Mouse (Mus musculus) embryonic facial prominence, embryonic 11.5 days (tissue): ENCODE results near the gene Gpatch2l. TPM values are rescaled to one million over a fixed set of nuclear protein-coding genes. Genes with fewer than 3 reads are reported as not detected.

ENCODE experiments used
- ATAC-seq: fragments of 200-750 bp; cut with Nextera tagmentation; replicated peaks from 2 replicates; pipeline ENCODE4 v1.8.0; 2017; ENCODE audit warnings: low read depth; ENCODE audit not compliant: insufficient number of reproducible peaks, low FRiP score, low TSS enrichment
- DNase-seq: peaks from one replicate; pipeline ENCODE4 v3.0.0-alpha.2; 2015; ENCODE audit warnings: low spot score
- H3K27ac ChIP-seq: fragments of 300-500 bp; sonication (generic); replicated peaks from 2 replicates; pipeline ENCODE4 v1.5.1; 2014; ENCODE audit warnings: mild to moderate bottlenecking, low read depth, low read length, control low read depth
- H3K27me3 ChIP-seq: fragments of 300-500 bp; sonication (generic); 2 replicates; pipeline ENCODE4 v1.6.1; 2014; ENCODE audit warnings: mild to moderate bottlenecking, low read length, moderate library complexity, mixed read lengths; ENCODE audit not compliant: control insufficient read depth, insufficient read depth
- H3K36me3 ChIP-seq: fragments of 300-500 bp; sonication (generic); replicated peaks from 2 replicates; pipeline ENCODE4 v1.6.1; 2014; ENCODE audit warnings: low read depth, mild to moderate bottlenecking, low read length, moderate library complexity, mixed read lengths; ENCODE audit not compliant: control insufficient read depth, insufficient read depth
- H3K4me1 ChIP-seq: fragments of 300-500 bp; sonication (generic); 2 replicates; pipeline ENCODE4 v1.6.1; 2014; ENCODE audit warnings: low read length, mixed read lengths; ENCODE audit not compliant: control insufficient read depth, insufficient read depth
- H3K4me2 ChIP-seq: fragments of 300-500 bp; sonication (generic); 2 replicates; pipeline ENCODE4 v1.6.1; 2014; ENCODE audit warnings: low read depth, mild to moderate bottlenecking, control low read depth, low read length, moderate library complexity
- H3K4me3 ChIP-seq: fragments of 300-500 bp; sonication (generic); 2 replicates; pipeline ENCODE4 v1.5.1; 2014; ENCODE audit warnings: low read depth, low read length, control low read depth
- H3K9ac ChIP-seq: fragments of 300-500 bp; sonication (generic); replicated peaks from 2 replicates; pipeline ENCODE4 v1.6.1; 2014; ENCODE audit warnings: mild to moderate bottlenecking, control low read depth, low read length
- H3K9me3 ChIP-seq: fragments of 300-500 bp; sonication (generic); replicated peaks from 2 replicates; pipeline ENCODE4 v1.6.1; 2016; ENCODE audit warnings: mild to moderate bottlenecking, low read length, inconsistent platforms, mixed read lengths; ENCODE audit not compliant: control insufficient read depth
- WGBS: fragments of 180-500 bp; shearing (Covaris S2); extraction: QIAGEN DNeasy Blood & Tissue Kit; methylation state at CpG from one replicate; pipeline ENCODE4 v1.1.7; 2014; 5-methylcytosine and 5-hydroxymethylcytosine counted together
- polyA plus RNA-seq: library from polyadenylated mRNA; unstranded; fragments of >200 nt; fragmentation: Nextera tagmentation; extraction: Ambion mirVana; gene quantifications from 2 replicates; pipeline ENCODE4 v1.2.1, GENCODE M21; 2014

Gpatch2l gene
- 15.5 and 16.2 TPM in 2 replicates for polyA plus RNA-seq

DNA sequence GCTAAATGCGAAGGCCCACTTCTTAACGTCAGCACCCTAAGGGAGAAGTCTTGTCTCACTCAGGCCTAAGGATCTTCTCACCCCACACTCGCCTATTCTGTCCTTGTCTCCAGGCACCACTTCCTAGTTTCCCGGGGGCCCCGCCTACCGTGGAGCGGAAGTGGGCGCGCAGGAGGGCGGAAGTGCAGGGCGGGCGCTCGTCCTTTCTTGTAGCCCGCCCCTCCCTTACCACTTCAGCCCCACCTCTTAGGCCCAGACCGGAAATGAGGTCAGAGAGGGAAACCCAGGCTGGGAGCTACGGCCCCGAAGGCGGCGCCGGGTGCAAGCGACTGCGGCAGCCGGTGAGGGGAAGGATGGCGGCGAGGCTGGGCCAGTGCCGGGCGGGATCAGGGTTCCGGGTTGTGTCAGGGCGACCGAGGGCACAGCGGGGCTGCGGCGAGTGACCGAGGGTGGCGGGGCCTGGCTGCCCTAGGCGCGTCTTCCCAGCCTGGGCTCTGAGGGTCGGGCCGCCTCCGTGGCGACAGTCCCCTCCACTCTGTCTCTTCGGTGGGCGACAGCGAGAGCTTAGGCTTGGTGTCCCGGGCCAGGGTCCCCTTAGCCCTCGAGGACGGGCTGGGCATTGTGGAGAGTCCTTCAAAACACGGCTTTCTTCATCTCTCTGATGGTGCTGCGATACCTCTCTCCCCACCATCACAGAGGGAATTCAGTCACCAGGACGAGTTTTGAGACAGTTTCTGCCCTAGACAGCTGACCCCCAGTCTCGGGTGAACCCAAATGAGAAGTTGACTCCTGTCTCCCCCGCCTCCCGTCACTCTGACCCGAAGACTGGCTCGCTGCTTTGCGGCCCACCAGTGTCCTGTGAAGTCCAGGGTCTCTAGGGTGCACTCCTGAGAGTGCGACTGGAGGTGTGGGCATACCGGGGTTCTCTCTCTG lies at the start of gene Gpatch2l:
Gpatch2l (plus strand) TSS at position 255 of the 933 bp plus-strand sequence.
- Histone ChIP-seq H3K27me3 (no peaks in the 10 kb centered on the region), H3K9ac (peak within 1 kb of the TSS; percentile 81), H3K4me2 (peak within 1 kb of the TSS; percentile 91), H3K4me1 (no peaks in the 10 kb centered on the region), H3K36me3 (no peaks in the 10 kb centered on the region; the same call in 1 of the 2 replicates), H3K4me3 (peak within 1 kb of the TSS; percentile 82), H3K27ac (peak within 1 kb of the TSS; percentile 59), H3K9me3 (no peaks in the 10 kb centered on the region)
- 1% methylated on average over 57 of the region's 58 CpGs for WGBS
- peak; percentile 98 for DNase-seq
- peak; percentile 96 for ATAC-seq

GRCm38 (mm10) chr12:86192036-86192449 lies 49.6 kb upstream of the Gpatch2l start:
- no peak overlapping the region for H3K9ac ChIP-seq
- H3K4me3 ChIP-seq, result no peak overlapping the region
- no peaks in the 10 kb centered on the region for H3K27me3 ChIP-seq
- no peak for ATAC-seq
- H3K9me3 ChIP-seq, result no peaks in the 10 kb centered on the region
- 64% methylated on average over 15 of the region's 15 CpGs for WGBS
- no peak for DNase-seq
- no peaks in the 10 kb centered on the region for H3K4me1 ChIP-seq
- H3K4me2 ChIP-seq, result no peak overlapping the region
- H3K27ac ChIP-seq, result no peak overlapping the region
- H3K36me3 ChIP-seq, result no peaks in the 10 kb centered on the region

- no peak overlapping the region for H3K4me3 ChIP-seq
- no peaks in the 10 kb centered on the region for H3K4me1 ChIP-seq
- H3K27me3 ChIP-seq, result no peaks in the 10 kb centered on the region
- no peaks in the 10 kb centered on the region for H3K9me3 ChIP-seq
- H3K36me3 ChIP-seq, result no peaks in the 10 kb centered on the region
- DNase-seq (no peak), ATAC-seq (no peak)
- H3K4me2 ChIP-seq, result no peak overlapping the region
- no peak overlapping the region for H3K9ac ChIP-seq
- H3K27ac ChIP-seq, result no peak overlapping the region
- WGBS, result 91% methylated on average over 7 of the region's 7 CpGs
Observed at GRCm38 (mm10) chr12:86196944-86197343, 44.7 kb upstream of the Gpatch2l start.

- Histone ChIP-seq H3K36me3 (no peaks in the 10 kb centered on the region), H3K9ac (no peak overlapping the region), H3K27ac (no peak overlapping the region), H3K9me3 (no peaks in the 10 kb centered on the region), H3K4me2 (no peak overlapping the region), H3K27me3 (no peaks in the 10 kb centered on the region), H3K4me1 (no peaks in the 10 kb centered on the region), H3K4me3 (no peak overlapping the region)
- ATAC-seq (no peak), DNase-seq (no peak)
- 64% methylated on average over 8 of the region's 8 CpGs for WGBS
Observed at GRCm38 (mm10) chr12:86203443-86204057, 38.1 kb upstream of the Gpatch2l start.

DNA sequence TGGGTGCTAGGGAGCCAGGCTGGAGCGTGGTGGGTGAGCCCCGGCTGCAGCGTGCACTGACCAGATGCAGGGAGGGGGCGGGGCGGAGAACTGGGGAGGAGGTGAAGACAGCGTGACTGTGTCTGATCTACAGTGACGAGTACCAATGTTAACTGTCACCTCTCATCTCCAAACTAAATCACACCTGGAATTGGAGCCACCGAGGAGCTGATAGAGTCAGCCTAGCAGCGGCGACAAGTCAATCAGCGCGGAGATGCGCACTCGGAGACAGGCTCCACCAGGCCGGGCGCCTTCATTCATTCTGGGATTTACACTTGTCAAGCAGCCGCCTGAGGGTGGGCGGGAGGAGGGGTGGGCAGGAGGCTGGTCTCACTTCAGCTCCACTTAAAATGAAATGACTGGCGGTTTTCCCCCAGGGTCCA lies 30.5 kb upstream of the Gpatch2l start:
- no peak overlapping the region for H3K9ac ChIP-seq
- H3K27ac ChIP-seq, result no peak overlapping the region
- DNase-seq (no peak), ATAC-seq (no peak)
- H3K4me2 ChIP-seq, result no peak overlapping the region
- peaks cover 35% of the 10 kb centered on the region for H3K27me3 ChIP-seq
- no peaks in the 10 kb centered on the region for H3K4me1 ChIP-seq
- no peaks in the 10 kb centered on the region for H3K36me3 ChIP-seq
- 2% methylated on average over 19 of the region's 19 CpGs for WGBS
- no peak overlapping the region for H3K4me3 ChIP-seq
- H3K9me3 ChIP-seq, result no peaks in the 10 kb centered on the region

GRCm38 (mm10) chr12:86212693-86213470 lies 28.8 kb upstream of the Gpatch2l start:
- Histone ChIP-seq H3K4me3 (no peak overlapping the region), H3K36me3 (no peaks in the 10 kb centered on the region), H3K9me3 (no peaks in the 10 kb centered on the region), H3K9ac (no peak overlapping the region), H3K27ac (no peak overlapping the region), H3K27me3 (peaks cover 35% of the 10 kb centered on the region), H3K4me2 (no peak overlapping the region), H3K4me1 (no peaks in the 10 kb centered on the region)
- WGBS, result 38% methylated on average over 15 of the region's 15 CpGs
- peak; percentile 87 for DNase-seq
- ATAC-seq, result no peak

- WGBS, result 8% methylated on average over 24 of the region's 24 CpGs
- Histone ChIP-seq H3K9me3 (no peaks in the 10 kb centered on the region), H3K4me3 (no peak overlapping the region), H3K27me3 (peaks cover 35% of the 10 kb centered on the region), H3K36me3 (no peaks in the 10 kb centered on the region), H3K27ac (no peak overlapping the region), H3K9ac (no peak overlapping the region), H3K4me1 (no peaks in the 10 kb centered on the region), H3K4me2 (no peak overlapping the region)
- no peak for DNase-seq
- ATAC-seq, result no peak
Observed at GRCm38 (mm10) chr12:86214201-86214600, 27.5 kb upstream of the Gpatch2l start.
